In genomic region chr17:16054481-16054880, GRCm38 (mm10) we compare ENCODE assay signal across 9 mouse cellular contexts.
A peak's percentile ranks its signal among the peaks of the same experiment; 100 is the strongest.
DNase-seq lines count a peak whose midpoint lies in the region; ATAC-seq and TF ChIP-seq lines count a peak whose summit lies in the region.
"Had no signal": no experiment of that assay in that cellular context is flagged by ENCODE, and none has a peak within 500 bp of the region (broad histone marks: within the 10 kb centered on the region; RNA-seq: fewer than 3 reads in every experiment).

No protein-coding gene starts in this region.

- DNase-seq in left cerebral cortex, adult 9 months (ENCODE audit: low spot score in 2 of 2): peak; percentile 3 to 12
- DNase-seq in left cerebral cortex, adult 8-10 months (ENCODE audit: low spot score in 2 of 2): no peak
- peak; percentile 43 for DNase-seq in embryo, embryonic 11.5 days (ENCODE audit: low read depth, low spot score)
- peak; percentile 16 for DNase-seq in gastrocnemius, postnatal 14 days
- peak; percentile 39 for DNase-seq in limb, embryonic 10.5 days (ENCODE audit: low spot score)
- DNase-seq in liver, postnatal 0 days: no peak
- DNase-seq in thymus, postnatal 25 days: no peak

- no peak overlapping the region for H3K9ac ChIP-seq in liver, postnatal 0 days (replicated peaks)
- H3K9ac ChIP-seq: limb, embryonic 12.5 days had no signal

- no peak for ATAC-seq in liver, postnatal 0 days
- ATAC-seq: forebrain, embryonic 14.5 days had no signal

- TF ChIP-seq CTCF in liver, postnatal 0 days (IDR thresholded peaks at IDR 0.05; ENCODE audit: low read depth): no peak

- H3K27ac ChIP-seq in limb, embryonic 10.5 days: no peak overlapping the region
- no peak overlapping the region for H3K27ac ChIP-seq in liver, postnatal 0 days (ENCODE audit: low read depth)
- H3K27ac ChIP-seq: limb, embryonic 12.5 days had no signal

- 2% methylated on average over 3 of the region's 3 CpGs for WGBS in limb, embryonic 10.5 days
- 47% methylated on average over 3 of the region's 3 CpGs for WGBS in liver, postnatal 0 days (ENCODE audit: insufficient replicate concordance)

- peaks cover 3% of the 10 kb centered on the region; the same call in 1 of the 2 replicates for H3K4me1 ChIP-seq in limb, embryonic 10.5 days
- H3K4me1 ChIP-seq in liver, postnatal 0 days (ENCODE audit: insufficient read depth): no peaks in the 10 kb centered on the region
- H3K4me1 ChIP-seq: limb, embryonic 12.5 days had no signal

- no peaks in the 10 kb centered on the region for H3K9me3 ChIP-seq in limb, embryonic 10.5 days (replicated peaks)
- H3K9me3 ChIP-seq in liver, postnatal 0 days (ENCODE audit: low read length): no peaks in the 10 kb centered on the region
- H3K9me3 ChIP-seq: limb, embryonic 12.5 days had no signal

- no peak overlapping the region for H3K4me2 ChIP-seq in liver, postnatal 0 days (ENCODE audit: low read depth, low read length)
- H3K4me2 ChIP-seq: limb, embryonic 12.5 days had no signal

- H3K36me3 ChIP-seq in limb, embryonic 10.5 days: no peaks in the 10 kb centered on the region
- no peaks in the 10 kb centered on the region for H3K36me3 ChIP-seq in liver, postnatal 0 days (replicated peaks; ENCODE audit: insufficient read depth, low read length)
- H3K36me3 ChIP-seq: limb, embryonic 12.5 days had no signal

- intact Hi-C loops in gastrocnemius, postnatal 14 days (cut with DNase I; ENCODE audit: low total_unique reads): no loop called here

- H3K27me3 ChIP-seq in limb, embryonic 10.5 days (ENCODE audit: low read depth, poor library complexity, severe bottlenecking): no peaks in the 10 kb centered on the region
- no peaks in the 10 kb centered on the region for H3K27me3 ChIP-seq in liver, postnatal 0 days (ENCODE audit: insufficient read depth, low read length)
- H3K27me3 ChIP-seq: limb, embryonic 12.5 days had no signal

- no peak overlapping the region for H3K4me3 ChIP-seq in limb, embryonic 10.5 days
- no peak overlapping the region for H3K4me3 ChIP-seq in liver, postnatal 0 days (ENCODE audit: low read depth, low read length)
- H3K4me3 ChIP-seq: limb, embryonic 12.5 days had no signal

- TF ChIP-seq EP300 in liver, postnatal 0 days (IDR thresholded peaks at IDR 0.05; ENCODE audit: low read depth): no peak

Comparison
In these comparisons a context has a peak if more than half of its experiments do, and no peak if none do; other contexts are left out.
1. DNase-seq: peak in left cerebral cortex, adult 9 months (2 of 2), embryo, embryonic 11.5 days (single experiment), gastrocnemius, postnatal 14 days (single experiment) and limb, embryonic 10.5 days (single experiment); none in left cerebral cortex, adult 8-10 months (0 of 2), liver, postnatal 0 days (single experiment) and thymus, postnatal 25 days (single experiment).